Mouse (Mus musculus) ES-Bruce4 (cell line): ENCODE measurements at regions not wholly inside any gene's neighbourhood (a gene's known extent, or its start where the extent isn't known, plus 50 kb on each side); places are given as distances from the start of the nearest gene placed in this dataset.

Experiments used
- CTCF ChIP-seq: IDR thresholded peaks from one replicate; pipeline ENCODE4 v1.8.1; 2011; ENCODE audit warnings: low read depth, low read length
- EP300 ChIP-seq: IDR thresholded peaks from 2 replicates; pipeline ENCODE4 v1.6.1; 2011; ENCODE audit warnings: low read depth, low read length; ENCODE audit not compliant: insufficient read depth
- POLR2A ChIP-seq: IDR thresholded peaks from one replicate; pipeline ENCODE4 v1.8.1; 2011; ENCODE audit warnings: low read length; ENCODE audit not compliant: insufficient read depth

DNA sequence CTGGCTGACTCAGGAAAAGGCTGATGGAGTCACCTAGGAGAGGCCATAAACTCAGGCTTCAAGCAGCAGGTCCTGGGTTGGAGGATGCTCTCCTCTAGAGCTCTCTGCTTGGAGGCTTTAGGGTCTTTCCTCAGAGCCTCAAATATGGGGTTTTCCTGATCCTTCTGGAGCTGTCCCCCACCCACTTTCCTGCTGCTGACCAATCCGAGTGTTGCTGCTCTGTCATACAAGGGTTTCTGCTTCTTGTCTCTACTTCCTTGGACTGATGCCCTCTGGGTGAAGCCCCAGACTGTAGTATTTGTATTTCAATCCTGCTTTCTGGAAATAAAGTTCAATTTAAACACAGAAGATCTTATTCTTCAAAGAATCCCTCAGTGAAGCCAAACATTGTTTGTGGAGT, 166.7 kb upstream of the Sall1 start:
- TF ChIP-seq CTCF, result no peak
- TF ChIP-seq POLR2A, result no peak
- TF ChIP-seq EP300, result no peak
